Mouse (Mus musculus): ENCODE measurements around the gene Hif3a.
"Not testable (repeated sequence)": the region's sequence is repeated elsewhere in the genome, so short reads cannot be mapped to it uniquely, and the experiment has no call there.

The Hif3a gene

GRCm38 (mm10) chr7:17062389-17062788, at the start of gene Hif3a:
Gene Hif3a (minus strand): TSS chr7:17062427.
- DNase-seq: peak; percentile 74

DNA sequence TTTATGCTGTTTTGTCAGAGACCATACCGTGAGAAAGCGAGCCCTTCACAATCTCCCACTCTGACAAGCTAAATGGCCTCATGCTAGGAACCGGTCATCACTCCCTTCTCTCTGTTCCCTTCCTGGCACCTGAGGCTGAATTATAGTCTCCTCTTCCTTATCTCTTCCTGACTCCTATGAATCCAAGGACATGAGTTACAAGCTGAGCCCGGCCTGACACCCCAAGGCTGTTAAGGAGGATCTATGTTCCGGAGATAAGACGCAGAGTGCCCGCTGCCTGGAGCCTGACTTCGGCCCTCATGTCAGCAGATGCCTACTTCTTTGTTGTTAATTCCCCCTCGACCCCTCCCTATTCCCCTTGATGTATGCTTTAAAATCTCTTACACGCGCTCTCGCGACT, 39.4 kb upstream of the Hif3a start:
- DNase-seq: not testable (repeated sequence)

GRCm38 (mm10) chr7:17091280-17091679, 29.1 kb upstream of the Hif3a start:
- no peak for DNase-seq

GRCm38 (mm10) chr7:17090058-17090585, 27.9 kb upstream of the Hif3a start:
- DNase-seq: no peak

GRCm38 (mm10) chr7:17087731-17088130, 25.5 kb upstream of the Hif3a start:
- no peak for DNase-seq

GRCm38 (mm10) chr7:17082766-17083165, 20.5 kb upstream of the Hif3a start:
- DNase-seq: no peak

DNA sequence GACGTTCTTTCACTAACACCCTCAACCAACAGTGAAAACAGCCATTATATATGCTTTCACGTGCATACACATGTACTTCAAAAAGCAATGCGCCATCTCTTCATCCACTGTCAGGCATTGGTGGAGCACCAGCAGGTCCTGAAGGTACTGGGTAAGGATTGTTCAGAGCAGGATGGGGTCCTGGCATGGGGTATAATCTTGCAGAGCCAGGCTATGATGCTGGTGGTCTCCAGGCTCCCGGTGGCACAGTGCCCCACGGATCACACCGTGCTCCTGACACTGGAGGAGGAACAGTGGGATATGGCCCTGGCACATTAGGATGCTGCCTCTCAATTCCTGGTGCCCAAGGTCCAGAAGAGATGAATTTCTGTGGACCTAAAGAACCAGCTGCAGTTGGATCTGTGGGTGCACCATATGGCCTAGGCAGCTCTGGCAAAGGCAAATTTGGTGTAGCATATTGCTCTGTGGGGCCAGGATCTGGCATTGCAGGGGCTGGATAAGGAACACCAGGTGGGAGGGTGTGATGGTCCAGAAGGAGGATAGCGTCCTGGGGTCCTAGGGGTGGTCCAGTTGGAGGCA, 15.9 kb upstream of the Hif3a start:
- DNase-seq: no peak

GRCm38 (mm10) chr7:17076542-17076941, 14.3 kb upstream of the Hif3a start:
- DNase-seq: no peak

DNA sequence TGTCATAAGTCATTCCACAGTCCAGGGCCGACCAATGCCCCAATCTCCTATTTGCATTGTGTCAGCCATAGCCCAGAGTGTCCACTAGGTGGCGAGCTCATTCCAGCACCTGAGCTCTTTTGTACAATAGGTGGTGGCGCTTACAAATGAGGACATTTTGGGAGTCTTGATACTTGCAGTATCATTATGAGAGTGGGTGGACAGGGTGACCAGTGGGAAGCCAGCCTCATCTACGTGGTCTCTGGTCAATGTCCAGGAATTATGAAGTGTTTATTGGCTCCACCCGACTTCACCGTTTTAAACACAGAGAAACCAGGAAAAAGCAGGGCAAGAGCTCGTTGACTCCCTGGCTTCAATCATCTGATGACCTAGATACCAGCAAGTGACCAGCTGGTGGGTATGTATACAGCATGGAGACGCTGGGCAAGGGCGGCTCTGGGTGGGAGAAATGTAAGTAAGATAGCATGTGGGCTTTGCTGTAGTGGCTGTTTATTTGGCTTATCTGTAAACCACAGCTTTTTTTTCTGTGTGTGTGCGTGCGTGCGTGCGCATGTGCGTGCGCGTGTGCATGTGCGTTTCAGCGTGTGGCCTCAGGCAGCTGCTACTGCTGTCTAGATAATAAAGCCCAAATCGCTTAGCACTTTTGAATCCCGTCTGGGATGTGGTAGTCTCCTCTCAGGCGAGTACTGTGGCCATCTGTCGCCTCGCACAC, 11.8 kb upstream of the Hif3a start, which contains the start of gene Psg16:
Gene Psg16, plus strand, starts transcription at position 137 of the 712 bp plus-strand sequence.
- peak; percentile 63 for DNase-seq

DNA sequence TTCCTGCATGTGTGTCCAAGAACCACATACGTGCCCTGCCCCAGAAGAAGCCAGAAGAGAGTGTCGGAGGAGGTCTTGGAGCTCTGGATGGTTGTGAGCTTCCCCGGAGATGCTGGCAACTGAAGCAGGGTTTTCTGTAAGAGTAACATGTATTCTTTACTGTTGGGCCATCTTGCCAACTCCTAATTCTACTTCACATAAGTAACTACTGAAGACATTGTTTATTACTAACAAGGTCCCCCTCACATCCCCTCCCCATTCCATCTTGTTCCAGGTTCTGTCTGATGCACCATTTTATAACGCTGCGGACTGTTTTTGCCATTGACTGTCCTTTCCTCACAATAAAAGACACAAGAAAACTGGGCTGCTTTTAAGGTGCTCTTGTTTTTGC, 11.3 kb upstream of the Hif3a start:
- no peak for DNase-seq

GRCm38 (mm10) chr7:17067651-17068050, 5.4 kb upstream of the Hif3a start:
- not testable (repeated sequence) for DNase-seq

- no peak for DNase-seq
These were observed 4.8 kb upstream of the Hif3a start for GRCm38 (mm10) chr7:17067000-17067399.

- peak; percentile 96 for DNase-seq
These were observed 4.2 kb upstream of the Hif3a start for GRCm38 (mm10) chr7:17066412-17066811.

DNA sequence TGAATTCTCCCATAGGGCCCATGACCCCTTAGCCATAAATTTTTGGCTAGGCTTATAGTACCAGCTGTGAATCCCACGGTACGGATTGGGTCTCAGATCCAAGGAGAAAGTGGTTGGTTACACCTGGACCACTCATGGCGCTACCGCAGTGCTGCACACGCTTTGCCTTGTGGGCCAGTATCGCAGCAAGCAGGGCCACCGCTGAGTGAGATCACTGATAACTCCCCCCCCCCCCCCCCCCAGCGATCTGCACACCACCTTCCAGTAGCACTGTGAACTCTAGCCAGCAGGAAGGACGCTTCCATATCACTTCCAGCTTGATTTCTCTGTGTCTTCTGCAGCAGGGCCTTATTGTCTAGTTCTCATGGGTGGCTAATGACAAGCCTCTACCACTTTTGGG, 3.4 kb upstream of the Hif3a start:
- DNase-seq: no peak

GRCm38 (mm10) chr7:17062845-17063244, 618 bp upstream of the Hif3a start:
- no peak for DNase-seq

DNA sequence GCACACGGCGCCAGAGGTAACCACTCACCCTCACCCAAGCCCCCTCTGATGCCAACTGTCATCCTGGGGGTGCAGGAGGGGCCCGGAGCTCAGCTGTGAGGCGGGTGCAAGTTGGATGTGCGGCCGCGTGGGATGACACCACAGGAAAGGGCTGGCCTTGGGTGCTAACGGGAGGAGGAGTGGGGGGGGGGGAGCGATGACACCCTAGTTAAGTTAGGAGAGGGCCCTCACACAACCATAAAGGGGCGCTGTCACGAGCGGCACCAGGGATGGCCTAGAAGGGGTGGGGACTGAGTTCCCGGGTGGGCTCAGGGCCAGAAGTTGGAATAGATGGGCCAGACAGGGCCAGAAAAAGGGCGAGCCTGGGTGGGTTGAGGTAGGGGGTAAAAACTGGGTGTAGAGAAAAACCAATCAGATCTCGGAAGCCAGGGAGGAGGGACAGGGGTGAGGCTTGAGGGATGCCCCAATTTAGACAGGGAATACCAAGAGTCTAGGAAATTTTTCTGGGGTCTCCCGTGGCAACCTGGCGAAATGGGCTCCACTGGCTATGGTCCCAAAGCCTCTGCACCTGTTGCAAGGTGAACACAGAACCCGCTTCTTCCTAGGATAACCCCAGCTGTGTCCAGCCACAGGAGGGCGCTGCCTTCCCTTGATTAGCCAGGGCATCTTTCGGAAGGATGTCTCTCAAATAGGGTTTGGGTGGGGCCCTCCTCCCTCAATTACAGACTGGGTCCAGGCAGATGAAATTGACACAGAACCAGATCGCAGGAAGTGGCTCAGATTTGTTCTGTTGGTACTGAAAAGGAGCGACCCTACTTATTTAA, 1.2 kb downstream of the Hif3a start:
- no peak for DNase-seq

GRCm38 (mm10) chr7:17060031-17060781, 2.0 kb downstream of the Hif3a start:
- DNase-seq: peak; percentile 86

DNA sequence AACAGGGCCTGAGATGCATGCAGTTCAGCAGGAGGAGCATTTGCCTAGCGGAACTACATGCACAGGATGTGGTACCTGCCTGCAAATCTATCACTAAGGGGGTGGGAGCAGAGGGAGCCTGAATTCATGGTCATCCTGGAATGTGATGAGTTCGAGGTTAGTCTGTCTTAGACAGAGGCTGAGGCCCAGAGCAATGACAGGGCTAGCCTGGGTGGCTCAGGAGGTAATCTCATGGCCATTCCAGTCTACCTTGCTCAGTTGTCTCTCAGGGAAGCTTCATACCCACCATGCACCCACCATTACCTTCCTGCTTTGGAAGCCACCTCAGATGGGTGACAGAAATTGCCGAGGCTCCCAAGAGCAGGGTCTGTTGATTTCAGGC, 2.8 kb downstream of the Hif3a start:
- no peak for DNase-seq

- no peak for DNase-seq
These were observed 3.3 kb downstream of the Hif3a start for GRCm38 (mm10) chr7:17058816-17059462.

DNA sequence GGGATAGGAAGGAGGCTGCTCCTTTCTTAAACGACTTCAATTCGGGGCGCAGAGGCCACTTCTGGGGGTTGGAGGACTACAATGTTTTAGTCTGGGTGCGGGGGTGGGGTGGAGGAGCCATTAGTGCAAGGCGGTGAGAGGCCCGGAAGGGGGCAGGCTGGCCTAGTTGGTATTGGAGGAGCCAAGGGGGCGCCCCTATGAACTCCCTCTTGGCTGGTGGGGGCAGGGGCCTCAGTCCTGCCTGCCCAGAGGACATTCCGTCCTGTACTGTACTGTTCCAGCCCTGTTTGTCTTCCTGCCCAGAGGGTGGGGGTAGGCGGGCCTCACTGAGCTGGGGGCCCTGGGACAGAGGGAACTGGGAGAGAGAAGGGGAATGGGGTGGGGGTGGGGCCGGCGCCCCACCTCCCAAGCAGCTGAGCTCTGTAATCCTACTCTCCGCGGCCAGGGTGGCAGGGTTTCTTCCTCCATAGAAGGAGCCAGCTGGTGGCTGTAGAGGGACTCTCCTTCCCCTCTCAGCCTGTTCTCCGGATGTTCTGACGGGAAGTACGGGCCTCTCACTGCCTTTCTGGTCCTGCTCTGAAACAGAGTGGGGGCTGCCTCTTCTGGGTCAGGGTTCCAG, 4.0 kb downstream of the Hif3a start:
- DNase-seq: no peak

- DNase-seq: peak; percentile 65
These were observed 5.4 kb downstream of the Hif3a start for GRCm38 (mm10) chr7:17056601-17057523.
